Mouse (Mus musculus) urinary bladder, postnatal 36 days (tissue): ENCODE data around the gene Nxnl2.

Source experiments
- DNase-seq, 2 experiments: peaks; one replicate each; pipeline ENCODE4 v3.0.0; 2022; ENCODE audit warnings: low spot score in 2 of 2, mixed read lengths in 1 of 2

Gene Nxnl2

DNA sequence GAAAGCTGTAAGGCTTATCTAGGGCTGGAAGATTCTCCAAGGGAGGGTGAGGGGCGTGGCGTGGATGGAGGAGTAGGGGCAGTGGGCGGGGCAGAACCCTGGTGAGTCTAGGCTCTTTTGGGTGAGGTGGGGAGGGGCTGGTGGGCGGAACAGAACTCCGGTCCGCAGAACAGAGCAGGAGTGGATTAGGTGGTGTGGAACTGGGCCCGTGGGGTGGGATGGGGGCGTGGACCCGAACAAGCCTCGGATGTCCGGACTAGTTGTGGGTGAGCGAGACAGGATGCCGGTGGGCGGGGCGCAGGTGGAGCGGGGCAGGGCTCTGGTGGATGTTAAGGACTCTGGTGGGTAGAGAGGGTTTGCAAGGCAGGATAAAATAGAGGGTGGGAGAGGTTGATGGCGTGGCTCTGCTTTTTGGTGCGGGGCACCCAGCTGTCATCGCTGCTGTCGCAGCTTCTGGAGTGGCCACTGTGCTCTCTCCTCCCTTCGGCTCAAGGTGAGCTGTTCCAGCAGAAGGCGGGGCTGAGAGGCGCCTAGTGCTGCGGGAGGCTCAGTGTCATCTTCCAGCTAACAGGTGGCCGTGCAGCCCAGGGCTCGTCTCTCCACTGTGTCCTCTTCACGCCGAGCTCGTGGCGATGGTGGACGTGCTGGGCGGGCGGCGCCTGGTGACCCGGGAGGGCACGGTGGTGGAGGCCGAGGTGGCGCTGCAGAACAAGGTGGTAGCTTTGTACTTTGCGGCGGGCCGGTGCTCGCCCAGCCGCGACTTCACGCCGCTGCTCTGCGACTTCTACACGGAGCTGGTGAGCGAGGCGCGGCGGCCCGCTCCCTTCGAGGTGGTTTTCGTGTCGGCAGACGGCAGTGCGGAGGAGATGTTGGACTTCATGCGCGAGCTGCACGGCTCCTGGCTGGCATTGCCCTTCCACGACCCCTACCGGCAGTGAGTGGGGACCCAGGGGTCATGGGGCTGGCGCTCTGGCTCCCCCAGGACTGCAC lies at the start of gene Nxnl2:
TSS of gene Nxnl2 (plus strand) at position 332 of the 990 bp plus-strand sequence.
- DNase-seq: peak; percentile 45 to 61

- DNase-seq: no peak
These were observed 48.9 kb upstream of the Nxnl2 start for GRCm38 (mm10) chr13:51121966-51122365.

- no peak for DNase-seq
These were observed 48.1 kb upstream of the Nxnl2 start for GRCm38 (mm10) chr13:51122771-51123170.

GRCm38 (mm10) chr13:51125357-51125756 lies 45.5 kb upstream of the Nxnl2 start:
- DNase-seq: no peak

DNA sequence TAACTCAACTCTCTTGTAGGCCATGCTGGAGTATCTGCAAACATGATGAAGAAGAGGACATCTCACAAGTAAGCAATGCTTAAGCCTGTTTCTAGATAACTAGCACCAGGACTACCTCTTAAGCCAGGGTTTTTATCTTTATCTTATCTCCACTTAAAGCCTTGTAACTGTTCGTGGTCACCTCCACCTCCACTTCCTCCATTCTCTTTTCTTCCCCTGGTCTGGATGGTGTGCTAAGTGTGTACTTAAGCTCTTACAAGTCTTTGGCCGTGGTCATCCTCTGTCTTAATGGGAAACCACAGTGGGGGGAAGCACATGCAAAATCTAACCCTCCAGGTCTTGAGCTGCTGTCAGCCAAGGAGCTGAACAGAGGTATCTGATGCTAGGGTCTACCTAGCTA lies 42.9 kb upstream of the Nxnl2 start:
- no peak for DNase-seq

GRCm38 (mm10) chr13:51128417-51128816 lies 42.4 kb upstream of the Nxnl2 start:
- no peak for DNase-seq

DNA sequence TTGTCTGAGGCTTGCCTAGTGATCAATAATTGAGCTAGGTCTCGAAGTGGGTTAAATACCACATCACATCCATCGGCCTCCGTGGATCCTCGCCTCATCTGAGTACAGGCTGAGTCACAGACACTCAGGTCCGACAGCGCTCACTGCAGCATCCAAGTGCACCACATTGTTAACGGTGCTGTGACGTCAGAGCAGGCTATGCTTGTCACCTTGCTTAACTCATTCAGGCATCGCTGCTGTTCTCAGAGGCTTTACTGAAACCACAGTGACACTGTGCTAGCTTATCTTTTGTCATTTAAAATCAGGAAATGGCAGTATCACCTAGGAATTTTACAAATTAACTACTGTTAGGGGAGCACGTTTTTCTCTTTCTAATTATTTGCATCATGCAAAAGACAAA lies 39.6 kb upstream of the Nxnl2 start:
- no peak for DNase-seq

DNA sequence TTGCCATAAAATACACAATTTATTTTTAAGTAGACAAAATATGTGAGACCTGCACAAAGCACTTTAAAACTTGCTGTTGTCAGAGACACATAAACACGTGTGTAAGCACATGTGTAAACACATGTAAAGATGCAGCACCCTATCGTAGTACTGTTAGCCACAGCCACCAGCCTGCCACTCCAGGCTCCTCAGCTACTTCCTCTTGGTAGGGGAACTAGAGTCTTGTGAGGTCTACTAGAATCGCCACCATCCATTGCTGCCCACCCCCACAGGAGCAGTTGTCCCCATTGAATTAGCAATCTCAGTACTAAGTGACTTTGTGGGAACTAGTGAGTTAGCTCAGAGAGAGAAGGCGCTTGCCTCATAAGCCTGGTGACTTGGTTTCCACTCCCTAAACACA lies 34.5 kb upstream of the Nxnl2 start:
- no peak for DNase-seq

DNA sequence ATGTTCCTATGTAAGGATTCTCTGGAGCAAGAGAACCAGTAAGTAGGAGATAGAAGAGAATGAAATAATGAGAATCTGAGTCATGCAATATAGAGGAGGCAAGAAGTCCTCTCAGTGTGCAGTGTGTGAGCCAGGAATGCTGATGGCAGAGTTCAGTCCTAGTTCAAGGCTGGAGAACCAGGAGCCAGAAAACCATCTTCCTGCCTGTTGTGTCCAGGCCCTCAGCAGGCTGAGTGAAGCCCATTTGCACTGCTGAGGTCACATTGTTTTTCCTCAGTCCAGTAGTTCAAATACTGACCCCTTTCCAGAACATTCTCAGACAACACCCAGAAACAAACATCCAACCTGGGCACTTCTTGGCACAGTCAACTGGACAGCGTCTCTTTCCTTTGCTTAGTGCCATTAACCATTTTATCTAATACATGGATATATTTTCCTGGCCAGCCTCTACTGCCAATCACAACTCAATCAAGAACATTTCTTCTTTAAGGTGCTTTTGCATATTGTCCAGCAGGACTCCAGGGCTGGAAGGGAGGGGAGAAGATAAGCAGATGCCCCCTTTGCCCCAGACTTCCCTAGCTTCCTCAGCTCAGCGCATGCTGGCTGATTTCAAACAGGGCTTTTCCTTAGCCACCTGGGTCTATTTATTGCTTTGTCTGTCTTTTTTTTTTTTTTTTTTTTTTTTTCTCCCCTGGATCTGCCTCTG lies 33.7 kb upstream of the Nxnl2 start:
- DNase-seq: no peak

GRCm38 (mm10) chr13:51137702-51138031 lies 33.2 kb upstream of the Nxnl2 start:
- no peak for DNase-seq

DNA sequence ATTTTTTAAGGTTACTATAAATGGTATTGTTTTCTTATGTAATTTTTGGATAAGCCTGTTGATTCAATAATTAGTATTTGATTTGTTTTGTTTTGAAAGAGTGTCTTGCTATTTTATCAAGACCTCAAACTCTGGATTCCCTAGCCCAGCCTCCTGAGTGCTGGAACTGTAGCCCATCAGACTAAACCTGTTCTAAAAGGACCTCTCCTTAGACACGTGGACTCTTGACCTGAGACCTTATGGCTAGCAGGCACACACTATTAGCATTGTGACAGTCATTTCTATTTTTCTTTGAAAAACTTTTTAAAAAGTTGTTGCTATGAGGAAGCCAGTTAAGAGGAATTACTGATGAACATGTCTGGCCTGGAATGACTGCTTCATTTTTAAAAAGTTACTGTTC lies 23.7 kb upstream of the Nxnl2 start:
- no peak for DNase-seq

DNA sequence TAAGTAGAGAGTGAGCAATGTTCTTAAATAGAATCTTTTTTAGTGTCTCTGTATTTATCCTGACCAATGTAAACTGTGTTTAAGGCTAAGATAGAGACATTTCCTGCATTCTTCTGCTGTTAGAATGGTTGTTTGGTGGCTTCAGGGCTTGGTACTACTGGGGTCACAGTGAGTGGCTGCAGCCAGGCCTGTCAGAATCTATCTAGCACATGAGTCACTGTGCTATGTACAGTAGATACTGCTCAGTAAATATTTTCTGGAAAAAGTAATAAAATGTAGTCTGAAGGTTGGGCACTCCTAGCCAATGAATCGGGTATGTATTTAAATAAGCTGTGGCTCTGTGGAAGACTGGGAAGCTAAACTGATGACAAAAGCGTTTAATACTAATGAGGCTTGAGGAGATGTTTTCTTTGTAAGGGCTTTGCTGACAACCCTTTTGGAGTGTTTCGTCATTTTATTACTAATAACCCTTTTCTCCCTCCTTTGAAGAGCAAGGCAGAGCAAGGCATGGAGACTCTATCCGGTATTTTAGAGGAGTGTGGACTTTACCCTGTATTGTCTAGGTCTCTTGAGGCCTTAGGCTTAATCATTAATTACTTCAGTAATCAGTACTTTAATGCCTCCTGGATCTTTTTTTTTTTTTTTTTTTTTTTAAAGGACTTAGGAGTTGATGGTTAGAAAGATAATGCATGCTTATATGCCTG lies 17.7 kb upstream of the Nxnl2 start:
- no peak for DNase-seq

- DNase-seq: no peak
These were observed 17.2 kb upstream of the Nxnl2 start for GRCm38 (mm10) chr13:51153670-51154030.

- DNase-seq: no peak
These were observed 15.4 kb upstream of the Nxnl2 start for GRCm38 (mm10) chr13:51155178-51156013.

DNA sequence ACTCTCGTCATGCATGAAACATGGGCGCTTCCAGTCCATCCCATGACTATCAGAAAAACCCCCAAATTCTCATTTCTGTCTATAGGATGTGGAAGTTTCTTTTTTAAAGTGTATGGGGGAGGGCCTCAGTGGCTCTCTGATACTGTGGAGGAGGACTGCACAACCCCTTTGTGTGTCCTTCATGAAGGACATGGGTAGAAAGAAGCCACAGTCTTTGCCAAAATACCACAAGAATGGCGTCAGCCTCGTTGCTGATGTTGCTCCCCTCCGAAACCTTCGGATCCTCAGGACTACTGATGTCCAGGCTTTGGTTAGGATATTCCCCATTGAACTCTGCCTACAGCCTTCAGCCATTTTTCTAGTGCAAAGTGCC lies 14.8 kb upstream of the Nxnl2 start:
- no peak for DNase-seq

- no peak for DNase-seq
These were observed 13.5 kb upstream of the Nxnl2 start for GRCm38 (mm10) chr13:51157291-51157690.

DNA sequence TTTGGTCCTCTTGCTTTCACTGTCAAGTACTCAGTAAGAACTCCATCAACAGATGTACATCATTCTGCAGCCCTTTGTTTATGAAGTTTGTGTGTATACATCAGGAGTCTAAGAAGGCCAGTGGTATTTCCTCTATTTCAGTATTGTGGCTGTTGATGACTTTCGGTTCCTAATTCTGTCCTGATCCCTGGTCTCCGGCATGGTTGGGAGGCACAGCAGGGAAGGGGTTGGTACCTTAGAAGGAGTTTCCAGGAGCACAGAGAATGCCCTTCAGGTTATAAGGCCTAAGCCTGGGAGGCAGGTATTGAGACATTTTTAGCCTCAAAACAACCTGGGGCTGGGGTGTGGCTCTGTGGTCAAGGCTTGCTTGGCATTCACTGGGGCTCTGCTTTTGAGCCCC lies 9.2 kb upstream of the Nxnl2 start:
- no peak for DNase-seq

GRCm38 (mm10) chr13:51162246-51162645 lies 8.6 kb upstream of the Nxnl2 start:
- no peak for DNase-seq

GRCm38 (mm10) chr13:51166711-51167110 lies 4.1 kb upstream of the Nxnl2 start:
- no peak for DNase-seq

- DNase-seq: peak in 1 of 2 experiments; percentile 35
These were observed 607 bp upstream of the Nxnl2 start for GRCm38 (mm10) chr13:51170215-51170614.

GRCm38 (mm10) chr13:51172601-51173000 lies 1.8 kb downstream of the Nxnl2 start:
- DNase-seq: no peak

GRCm38 (mm10) chr13:51178932-51179331 lies 8.1 kb downstream of the Nxnl2 start:
- no peak for DNase-seq
